Mouse (Mus musculus) C2C12 (cell line): ENCODE results near the gene Gm5726.
"Not testable (repeated sequence)": the region's sequence is repeated elsewhere in the genome, so short reads cannot be mapped to it uniquely, and the experiment has no call there.

Experiments used
- CEBPB ChIP-seq: IDR thresholded peaks from one replicate; pipeline ENCODE4 v1.6.1; 2011; ENCODE audit warnings: low read depth, mild to moderate bottlenecking, control low read depth, moderate library complexity
- CTCF ChIP-seq: IDR thresholded peaks from one replicate; pipeline ENCODE4 v1.5.1; 2011; ENCODE audit not compliant: control insufficient read depth, insufficient read depth, insufficient read length
- FOSL1 ChIP-seq: IDR thresholded peaks from one replicate; pipeline ENCODE4 v1.8.0; 2011; ENCODE audit warnings: mild to moderate bottlenecking, low read length; ENCODE audit not compliant: poor library complexity, insufficient read depth, severe bottlenecking
- MAX ChIP-seq: IDR thresholded peaks from one replicate; pipeline ENCODE4 v1.6.1; 2011; ENCODE audit warnings: mild to moderate bottlenecking, control low read depth
- MYOD1 ChIP-seq: IDR thresholded peaks from one replicate; pipeline ENCODE4 v1.6.1; 2011; ENCODE audit warnings: low read depth; ENCODE audit not compliant: control insufficient read depth, insufficient read length
- USF1 ChIP-seq: IDR thresholded peaks from one replicate; pipeline ENCODE4 v1.6.1; 2011; ENCODE audit warnings: low read depth, mild to moderate bottlenecking, control low read depth, moderate library complexity

DNA sequence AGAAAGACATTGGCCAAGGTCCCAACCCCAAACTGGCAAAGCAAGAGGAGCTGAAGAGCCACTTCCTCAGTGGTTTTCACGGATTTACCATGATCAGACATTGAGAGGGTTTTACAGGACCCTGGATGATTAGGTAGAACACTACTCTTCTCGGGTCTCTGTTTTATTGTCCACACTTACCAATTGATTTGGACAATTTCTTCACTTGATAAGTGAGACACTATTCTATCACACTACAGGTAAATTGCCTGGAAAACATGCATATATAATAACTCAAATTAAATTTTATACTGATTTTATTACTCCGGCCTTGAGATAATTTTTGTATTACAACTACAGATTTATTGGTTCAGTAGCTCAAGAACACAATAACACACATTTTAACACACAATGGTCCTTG, 35.1 kb downstream of the Gm5726 start, which contains the start of gene Vmn1r103:
- not testable (repeated sequence) for TF ChIP-seq MAX, USF1, MYOD1, CTCF, FOSL1, CEBPB
